Mouse (Mus musculus) limb, embryonic 12.5 days (tissue): ENCODE data around the gene Gas2l2. TPM values are rescaled to one million over a fixed set of nuclear protein-coding genes. Genes with fewer than 3 reads are reported as not detected.

Source experiments
- ATAC-seq: fragments of 200-750 bp; cut with Nextera tagmentation; 2 replicates; pipeline ENCODE4 v1.8.0; 2017; ENCODE audit warnings: low read depth, moderate TSS enrichment; ENCODE audit not compliant: insufficient number of reproducible peaks, insufficient read depth, low FRiP score, low TSS enrichment
- H3K27ac ChIP-seq: fragments of 300-500 bp; sonication (generic); 2 replicates; pipeline ENCODE4 v1.5.1; 2016; ENCODE audit warnings: mild to moderate bottlenecking, moderate library complexity
- H3K27me3 ChIP-seq: fragments of 300-500 bp; sonication (generic); 2 replicates; pipeline ENCODE4 v1.6.1; 2016; ENCODE audit warnings: mild to moderate bottlenecking, moderate library complexity
- H3K36me3 ChIP-seq: fragments of 300-500 bp; sonication (generic); 2 replicates; pipeline ENCODE4 v1.6.1; 2016; ENCODE audit warnings: mild to moderate bottlenecking, moderate library complexity
- H3K4me1 ChIP-seq: fragments of 300-500 bp; sonication (generic); replicated peaks from 2 replicates; pipeline ENCODE4 v1.6.1; 2016
- H3K4me2 ChIP-seq: fragments of 300-500 bp; sonication (generic); 2 replicates; pipeline ENCODE4 v1.6.1; 2016; ENCODE audit warnings: mild to moderate bottlenecking, moderate library complexity
- H3K4me3 ChIP-seq: fragments of 300-500 bp; sonication (generic); replicated peaks from 2 replicates; pipeline ENCODE4 v1.5.1; 2016; ENCODE audit warnings: mild to moderate bottlenecking
- H3K9ac ChIP-seq: fragments of 300-500 bp; sonication (generic); replicated peaks from 2 replicates; pipeline ENCODE4 v1.6.1; 2016; ENCODE audit warnings: mild to moderate bottlenecking, moderate library complexity
- H3K9me3 ChIP-seq: fragments of 300-500 bp; sonication (generic); 2 replicates; pipeline ENCODE4 v1.6.1; 2016; ENCODE audit warnings: mild to moderate bottlenecking, moderate library complexity
- WGBS: fragments of 180-500 bp; shearing (Covaris S2); methylation state at CpG from one replicate; pipeline ENCODE4 v1.1.7; 2016; 5-methylcytosine and 5-hydroxymethylcytosine counted together
- polyA plus RNA-seq: library from polyadenylated mRNA; unstranded; fragments of >200 nt; fragmentation: Nextera tagmentation; extraction: Ambion mirVana; gene quantifications from 2 replicates; pipeline ENCODE4 v1.2.1, GENCODE M21; 2016

Gene Gas2l2
- polyA plus RNA-seq, 1 experiment from 2014 or later: not detected

DNA sequence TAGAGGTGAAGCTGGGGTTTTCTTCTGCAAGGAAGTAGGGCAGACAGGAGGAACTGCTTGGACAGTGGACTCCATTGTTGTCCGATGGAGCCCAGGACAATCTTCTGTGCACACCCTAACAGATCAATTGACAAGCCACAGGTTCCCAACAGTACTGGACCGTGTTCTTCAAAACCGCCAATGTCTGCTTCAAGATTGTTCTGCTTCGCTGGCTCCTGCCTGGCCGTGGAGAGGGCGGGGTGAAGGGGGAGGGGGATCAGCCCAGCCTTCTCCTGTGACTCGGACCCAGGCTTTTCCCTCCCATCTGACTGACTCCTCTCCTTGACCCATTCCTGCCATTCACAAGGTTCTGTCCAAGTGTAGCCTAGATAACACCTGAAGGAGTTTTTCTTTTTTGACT lies 28.0 kb upstream of the Gas2l2 start:
- no peak for ATAC-seq
- Histone ChIP-seq H3K4me1 (peaks cover 43% of the 10 kb centered on the region), H3K4me3 (no peak overlapping the region), H3K9me3 (no peaks in the 10 kb centered on the region), H3K36me3 (no peaks in the 10 kb centered on the region), H3K9ac (no peak overlapping the region), H3K27ac (peak overlapping the region; percentile 74), H3K27me3 (peaks cover 23% of the 10 kb centered on the region), H3K4me2 (0 out of 2 replicates have a peak overlapping the region, but pooled peaks have one; percentile 7)
- 43% methylated on average over 7 of the region's 7 CpGs for WGBS

- no peaks in the 10 kb centered on the region for H3K9me3 ChIP-seq
- H3K4me3 ChIP-seq: no peak overlapping the region
- H3K9ac ChIP-seq: no peak overlapping the region
- no peaks in the 10 kb centered on the region for H3K36me3 ChIP-seq
- H3K27me3 ChIP-seq: peaks cover 7% of the 10 kb centered on the region
- ATAC-seq: no peak
- H3K4me1 ChIP-seq: peaks cover 40% of the 10 kb centered on the region
- WGBS: 59% methylated on average over 3 of the region's 3 CpGs
- H3K27ac ChIP-seq: 0 out of 2 replicates have a peak overlapping the region, but pooled peaks have one; percentile 17
- H3K4me2 ChIP-seq: no peak overlapping the region
Measured at GRCm38 (mm10) chr11:83455608-83456007, 26.4 kb upstream of the Gas2l2 start.

DNA sequence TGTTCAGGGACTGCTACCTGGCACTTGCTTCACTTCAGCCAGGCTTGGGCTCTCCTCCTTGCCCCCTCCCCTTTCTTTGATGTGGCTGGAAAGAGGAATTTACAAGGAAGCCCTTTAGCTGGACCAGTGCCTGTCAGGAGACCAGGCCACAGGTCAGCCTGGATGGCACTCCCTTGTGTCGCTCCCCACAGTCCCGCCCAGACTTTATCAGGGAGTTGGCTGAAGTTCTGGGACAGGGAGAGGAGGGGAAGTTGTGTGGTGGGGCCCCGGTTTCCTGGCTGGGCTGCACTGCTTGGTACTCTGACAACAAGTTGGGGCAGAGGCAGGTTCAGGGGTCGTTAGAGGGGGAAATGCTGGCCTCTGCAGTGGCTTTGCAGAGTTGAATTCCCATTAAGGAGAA lies 25.3 kb upstream of the Gas2l2 start:
- Histone ChIP-seq H3K27ac (no peak overlapping the region), H3K4me2 (no peak overlapping the region), H3K9ac (0 out of 2 replicates have a peak overlapping the region, but pooled peaks have one; percentile 14), H3K27me3 (0 out of 2 replicates have a peak, but pooled peaks cover 3% of the 10 kb centered on the region), H3K36me3 (no peaks in the 10 kb centered on the region), H3K4me3 (no peak overlapping the region), H3K9me3 (no peaks in the 10 kb centered on the region), H3K4me1 (peaks cover 41% of the 10 kb centered on the region)
- WGBS: 8% methylated on average over 4 of the region's 4 CpGs
- no peak for ATAC-seq

DNA sequence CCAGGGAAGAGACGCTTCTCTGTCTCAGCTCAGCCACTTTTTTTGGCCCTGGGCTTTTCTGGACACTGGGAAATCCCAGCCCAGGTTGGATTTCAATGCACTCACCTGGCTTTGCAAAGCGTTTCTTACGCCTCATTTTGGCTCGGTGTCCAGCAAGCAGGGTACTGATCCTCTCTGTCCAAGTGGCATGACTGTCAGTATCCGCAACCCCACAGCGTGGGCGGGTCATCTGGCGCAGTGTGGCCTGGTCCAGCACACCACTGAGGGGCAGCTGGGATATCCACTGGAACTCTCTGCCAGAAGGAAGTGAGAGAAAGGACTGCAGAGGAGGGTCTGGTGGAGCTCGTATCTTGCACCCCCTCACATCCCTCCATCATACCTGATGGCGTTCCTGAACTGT lies 22.0 kb upstream of the Gas2l2 start:
- WGBS: 82% methylated on average over 10 of the region's 10 CpGs
- ATAC-seq: no peak
- Histone ChIP-seq H3K27ac (no peak overlapping the region), H3K4me2 (no peak overlapping the region), H3K4me3 (no peak overlapping the region), H3K9me3 (no peaks in the 10 kb centered on the region), H3K4me1 (peaks cover 39% of the 10 kb centered on the region), H3K9ac (no peak overlapping the region), H3K27me3 (peaks cover 20% of the 10 kb centered on the region), H3K36me3 (no peaks in the 10 kb centered on the region)

GRCm38 (mm10) chr11:83450550-83450949 lies 21.3 kb upstream of the Gas2l2 start:
- Histone ChIP-seq H3K9me3 (no peaks in the 10 kb centered on the region), H3K4me3 (no peak overlapping the region), H3K27ac (no peak overlapping the region), H3K27me3 (peaks cover 27% of the 10 kb centered on the region), H3K4me1 (peaks cover 35% of the 10 kb centered on the region), H3K36me3 (no peaks in the 10 kb centered on the region), H3K4me2 (no peak overlapping the region), H3K9ac (no peak overlapping the region)
- 48% methylated on average over 1 of the region's 1 CpGs for WGBS
- ATAC-seq: no peak

- 24% methylated on average over 4 of the region's 4 CpGs for WGBS
- no peak for ATAC-seq
- Histone ChIP-seq H3K9ac (no peak overlapping the region), H3K4me3 (no peak overlapping the region), H3K36me3 (no peaks in the 10 kb centered on the region), H3K27ac (no peak overlapping the region), H3K4me2 (no peak overlapping the region), H3K4me1 (peaks cover 28% of the 10 kb centered on the region), H3K27me3 (peaks cover 40% of the 10 kb centered on the region), H3K9me3 (no peaks in the 10 kb centered on the region)
Measured at GRCm38 (mm10) chr11:83449298-83449697, 20.0 kb upstream of the Gas2l2 start.

- Histone ChIP-seq H3K9ac (no peak overlapping the region), H3K9me3 (no peaks in the 10 kb centered on the region), H3K4me3 (no peak overlapping the region), H3K4me1 (peaks cover 31% of the 10 kb centered on the region), H3K27me3 (peaks cover 44% of the 10 kb centered on the region), H3K27ac (no peak overlapping the region), H3K4me2 (no peak overlapping the region), H3K36me3 (no peaks in the 10 kb centered on the region)
- ATAC-seq: no peak
Measured at GRCm38 (mm10) chr11:83448927-83449236, 19.6 kb upstream of the Gas2l2 start.

GRCm38 (mm10) chr11:83448021-83448926 lies 19.0 kb upstream of the Gas2l2 start:
- H3K9me3 ChIP-seq: no peaks in the 10 kb centered on the region
- H3K9ac ChIP-seq: no peak overlapping the region
- no peak; the same call in 1 of the 2 replicates for ATAC-seq
- peaks cover 33% of the 10 kb centered on the region for H3K4me1 ChIP-seq
- 39% methylated on average over 16 of the region's 16 CpGs for WGBS
- H3K36me3 ChIP-seq: no peaks in the 10 kb centered on the region
- no peak overlapping the region for H3K4me2 ChIP-seq
- 0 out of 2 replicates have a peak overlapping the region, but pooled peaks have one; percentile 7 for H3K27ac ChIP-seq
- H3K27me3 ChIP-seq: peaks cover 50% of the 10 kb centered on the region
- H3K4me3 ChIP-seq: no peak overlapping the region

DNA sequence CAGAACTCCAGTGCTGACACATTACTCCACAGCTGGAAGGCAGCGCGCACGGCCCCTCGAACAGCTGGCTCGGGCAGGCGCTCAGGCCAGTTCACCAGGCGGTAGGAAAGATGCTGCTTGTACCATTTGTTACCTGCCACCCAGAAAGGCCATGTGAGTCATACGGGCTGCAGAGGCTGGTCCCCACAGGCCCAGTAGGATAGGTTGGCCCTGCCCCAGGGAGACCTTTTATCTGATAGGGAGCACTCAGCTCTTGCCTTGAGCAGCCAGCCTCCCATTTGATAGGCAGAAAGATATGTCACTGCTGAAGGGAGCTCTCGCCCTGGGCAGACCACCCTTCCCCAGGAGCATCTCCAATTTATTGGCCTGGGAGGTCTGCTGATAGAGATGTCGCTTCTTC lies 18.4 kb upstream of the Gas2l2 start:
- H3K27ac ChIP-seq: no peak overlapping the region
- no peak for ATAC-seq
- H3K9me3 ChIP-seq: no peaks in the 10 kb centered on the region
- H3K4me2 ChIP-seq: no peak overlapping the region
- H3K36me3 ChIP-seq: no peaks in the 10 kb centered on the region
- H3K9ac ChIP-seq: no peak overlapping the region
- peaks cover 35% of the 10 kb centered on the region for H3K4me1 ChIP-seq
- H3K27me3 ChIP-seq: peaks cover 55% of the 10 kb centered on the region
- no peak overlapping the region for H3K4me3 ChIP-seq
- 56% methylated on average over 10 of the region's 10 CpGs for WGBS

DNA sequence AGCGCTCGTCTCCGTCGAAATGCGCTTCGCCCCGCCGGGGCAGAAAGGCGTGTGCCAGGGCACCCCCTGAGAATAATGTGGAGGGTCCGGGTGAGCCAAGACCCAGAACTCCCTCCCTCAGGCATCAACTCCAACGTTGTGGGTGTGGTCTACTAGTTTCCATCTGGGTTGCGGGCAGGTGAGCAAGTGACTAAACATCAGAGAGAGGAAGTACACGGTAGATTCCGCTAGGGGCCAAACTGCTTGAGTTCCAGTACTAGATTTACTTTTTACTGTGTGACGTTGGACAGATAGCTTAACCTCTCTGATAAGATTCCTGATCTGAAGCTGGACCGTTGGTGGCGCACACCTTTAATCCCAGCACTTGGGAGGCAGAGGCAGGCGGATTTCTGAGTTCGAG lies 15.7 kb upstream of the Gas2l2 start:
- H3K27ac ChIP-seq: no peak overlapping the region
- H3K4me1 ChIP-seq: peaks cover 37% of the 10 kb centered on the region
- H3K4me2 ChIP-seq: peak overlapping the region; percentile 51
- peaks cover 76% of the 10 kb centered on the region for H3K27me3 ChIP-seq
- peak overlapping the region; percentile 26 for H3K4me3 ChIP-seq
- no peaks in the 10 kb centered on the region for H3K36me3 ChIP-seq
- H3K9me3 ChIP-seq: no peaks in the 10 kb centered on the region
- no peak overlapping the region for H3K9ac ChIP-seq
- ATAC-seq: no peak
- WGBS: 26% methylated on average over 19 of the region's 19 CpGs

- Histone ChIP-seq H3K4me3 (no peak overlapping the region), H3K9ac (no peak overlapping the region), H3K27me3 (peaks cover 80% of the 10 kb centered on the region), H3K27ac (no peak overlapping the region), H3K9me3 (no peaks in the 10 kb centered on the region), H3K36me3 (no peaks in the 10 kb centered on the region), H3K4me2 (no peak overlapping the region), H3K4me1 (peaks cover 29% of the 10 kb centered on the region)
- under 1% methylated on average over 7 of the region's 7 CpGs for WGBS
- no peak for ATAC-seq
Measured at GRCm38 (mm10) chr11:83443824-83444223, 14.6 kb upstream of the Gas2l2 start.
